Mouse (Mus musculus): ENCODE results near the gene Trak2. TPM values are rescaled to one million over a fixed set of nuclear protein-coding genes. Genes with fewer than 3 reads are reported as not detected.
"Not testable (repeated sequence)": the region's sequence is repeated elsewhere in the genome, so short reads cannot be mapped to it uniquely, and the experiment has no call there.

The Trak2 gene
- polyA plus RNA-seq, 1 experiment = 87.3 TPM

- 77% methylated on average over 5 of the region's 5 CpGs for WGBS
- TF ChIP-seq CTCF (IDR thresholded peaks at IDR 0.05; ENCODE audit: control insufficient read depth, insufficient read depth, low read length) (no peak), POLR2A (IDR thresholded peaks at IDR 0.05; ENCODE audit: borderline replicate concordance, control insufficient read depth, low read depth, low read length) (no peak)
- Histone ChIP-seq H3K4me1 (ENCODE audit: control insufficient read depth, insufficient read depth, low read length) (no peaks in the 10 kb centered on the region), H3K4me3 (replicated peaks; ENCODE audit: control insufficient read depth, low read depth, low read length) (no peak overlapping the region), H3K27ac (ENCODE audit: control insufficient read depth, insufficient read depth, low read depth, low read length, poor library complexity) (no peak overlapping the region)
Measured at GRCm38 (mm10) chr1:58889826-58890546, 83.2 kb downstream of the Trak2 start.

- TF ChIP-seq CTCF (IDR thresholded peaks at IDR 0.05; ENCODE audit: control insufficient read depth, insufficient read depth, low read length) = no peak
- no peak for TF ChIP-seq POLR2A (IDR thresholded peaks at IDR 0.05; ENCODE audit: borderline replicate concordance, control insufficient read depth, low read depth, low read length)
- no peak overlapping the region for H3K4me3 ChIP-seq (replicated peaks; ENCODE audit: control insufficient read depth, low read depth, low read length)
- 84% methylated on average over 4 of the region's 4 CpGs for WGBS
- H3K27ac ChIP-seq (ENCODE audit: control insufficient read depth, insufficient read depth, low read depth, low read length, poor library complexity) = no peak overlapping the region
- H3K4me1 ChIP-seq (ENCODE audit: control insufficient read depth, insufficient read depth, low read length) = no peaks in the 10 kb centered on the region
Measured at GRCm38 (mm10) chr1:58885646-58886045, 87.6 kb downstream of the Trak2 start.

GRCm38 (mm10) chr1:58883279-58883678, 90.0 kb downstream of the Trak2 start:
- H3K4me3 ChIP-seq (replicated peaks; ENCODE audit: control insufficient read depth, low read depth, low read length); H3K27ac ChIP-seq (ENCODE audit: control insufficient read depth, insufficient read depth, low read depth, low read length, poor library complexity); H3K4me1 ChIP-seq (ENCODE audit: control insufficient read depth, insufficient read depth, low read length): not testable (repeated sequence)
- 81% methylated on average over 9 of the region's 9 CpGs for WGBS

- H3K27ac ChIP-seq (ENCODE audit: control insufficient read depth, insufficient read depth, low read depth, low read length, poor library complexity); H3K4me1 ChIP-seq (ENCODE audit: control insufficient read depth, insufficient read depth, low read length); H3K4me3 ChIP-seq (replicated peaks; ENCODE audit: control insufficient read depth, low read depth, low read length): not testable (repeated sequence)
- WGBS = 90% methylated on average over 2 of the region's 2 CpGs
Measured at GRCm38 (mm10) chr1:58879291-58879690, 93.9 kb downstream of the Trak2 start.

- H3K27ac ChIP-seq (ENCODE audit: control insufficient read depth, insufficient read depth, low read depth, low read length, poor library complexity); H3K4me1 ChIP-seq (ENCODE audit: control insufficient read depth, insufficient read depth, low read length); H3K4me3 ChIP-seq (replicated peaks; ENCODE audit: control insufficient read depth, low read depth, low read length): not testable (repeated sequence)
- 52% methylated on average over 4 of the region's 4 CpGs for WGBS
Measured at GRCm38 (mm10) chr1:58876500-58876899, 96.7 kb downstream of the Trak2 start.

GRCm38 (mm10) chr1:58860586-58860985, 112.6 kb downstream of the Trak2 start:
- H3K4me3 ChIP-seq (replicated peaks; ENCODE audit: control insufficient read depth, low read depth, low read length); H3K27ac ChIP-seq (ENCODE audit: control insufficient read depth, insufficient read depth, low read depth, low read length, poor library complexity); H3K4me1 ChIP-seq (ENCODE audit: control insufficient read depth, insufficient read depth, low read length): not testable (repeated sequence)
- WGBS = 24% methylated on average over 3 of the region's 3 CpGs

- not testable (repeated sequence) for H3K27ac ChIP-seq (ENCODE audit: control insufficient read depth, insufficient read depth, low read depth, low read length, poor library complexity); H3K4me3 ChIP-seq (replicated peaks; ENCODE audit: control insufficient read depth, low read depth, low read length); H3K4me1 ChIP-seq (ENCODE audit: control insufficient read depth, insufficient read depth, low read length)
- WGBS = 77% methylated on average over 13 of the region's 13 CpGs
Measured at GRCm38 (mm10) chr1:58859738-58860365, 113.4 kb downstream of the Trak2 start.

GRCm38 (mm10) chr1:58859131-58859530, 114.1 kb downstream of the Trak2 start:
- not testable (repeated sequence) for H3K27ac ChIP-seq (ENCODE audit: control insufficient read depth, insufficient read depth, low read depth, low read length, poor library complexity); H3K4me3 ChIP-seq (replicated peaks; ENCODE audit: control insufficient read depth, low read depth, low read length); H3K4me1 ChIP-seq (ENCODE audit: control insufficient read depth, insufficient read depth, low read length)
- WGBS = 79% methylated on average over 4 of the region's 4 CpGs

- not testable (repeated sequence) for H3K27ac ChIP-seq (ENCODE audit: control insufficient read depth, insufficient read depth, low read depth, low read length, poor library complexity); H3K4me1 ChIP-seq (ENCODE audit: control insufficient read depth, insufficient read depth, low read length); H3K4me3 ChIP-seq (replicated peaks; ENCODE audit: control insufficient read depth, low read depth, low read length)
- WGBS = 51% methylated on average over 3 of the region's 3 CpGs
Measured at GRCm38 (mm10) chr1:58856811-58857210, 116.4 kb downstream of the Trak2 start.

Other genes with a start within 250 kb of the Trak2 start
- 11.5 and 17.5 TPM in 2 replicates for gene Casp8, start 178.1 kb downstream of the Trak2 start, polyA plus RNA-seq (2011; ENCODE audit: insufficient read depth, insufficient read length, low replicate concordance, missing spikeins)
- gene Stradb, start 92 bp upstream of the Trak2 start, polyA plus RNA-seq (2011; ENCODE audit: insufficient read depth, insufficient read length, low replicate concordance, missing spikeins) = 36.5 and 64.4 TPM in 2 replicates
- gene C2cd6, start 121.5 kb upstream of the Trak2 start, polyA plus RNA-seq (2011; ENCODE audit: insufficient read depth, insufficient read length, low replicate concordance, missing spikeins) = not detected in 2 replicates
- 2.3 TPM in 1 of 2 replicates, not detected in the other for gene Tmem237, start 147.0 kb upstream of the Trak2 start, polyA plus RNA-seq (2011; ENCODE audit: insufficient read depth, insufficient read length, low replicate concordance, missing spikeins)
- gene Mpp4, start 190.0 kb upstream of the Trak2 start, polyA plus RNA-seq (2011; ENCODE audit: insufficient read depth, insufficient read length, low replicate concordance, missing spikeins) = 0.72 and 1.4 TPM in 2 replicates

Measured in bone marrow, adult 2 months (tissue).